Mouse (Mus musculus): ENCODE data around the gene Gps1. TPM values are rescaled to one million over a fixed set of nuclear protein-coding genes. Genes with fewer than 3 reads are reported as not detected.
"Not testable (repeated sequence)": the region's sequence is repeated elsewhere in the genome, so short reads cannot be mapped to it uniquely, and the experiment has no call there.

The Gps1 gene
- total and polyA plus RNA-seq, 3 experiments = 158 to 184 (median 174) TPM

- no peaks in the 10 kb centered on the region for H3K9me3 ChIP-seq (replicated peaks; ENCODE audit: low read length)
Observed at GRCm38 (mm10) chr11:120779876-120780275, 4.2 kb upstream of the Gps1 start.

DNA sequence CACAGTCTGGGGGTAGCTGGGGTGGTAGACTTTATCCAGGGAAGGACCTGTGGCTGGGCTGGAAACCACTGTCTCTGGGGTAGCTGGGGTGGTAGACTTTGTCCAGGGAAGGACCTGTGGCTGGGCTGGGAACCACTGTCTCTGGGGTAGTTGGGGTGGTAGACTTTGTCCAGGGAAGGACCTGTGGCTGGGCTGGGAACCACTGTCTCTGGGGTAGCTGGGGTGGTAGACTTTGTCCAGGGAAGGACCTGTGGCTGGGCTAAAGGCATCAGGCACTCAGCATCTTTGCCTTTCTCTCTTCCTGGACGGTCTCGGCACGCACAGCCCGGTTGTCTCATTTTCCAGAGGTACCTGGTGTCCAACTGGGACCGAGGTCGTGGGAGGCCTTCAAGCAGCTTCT, 2.7 kb upstream of the Gps1 start:
- dilution Hi-C loops (cut with MboI; ENCODE audit: extremely low pct_ligation_motif_present, extremely low pct_unique_long_range_greater_than_20kb, low sequenced_read_pairs); in situ Hi-C loops (cut with MboI; ENCODE audit: low pct_ligation_motif_present, low pct_unique_long_range_greater_than_20kb, low sequenced_read_pairs); H3K27ac ChIP-seq (ENCODE audit: insufficient read depth, low read depth); H3K27me3 ChIP-seq (replicated peaks); H3K9me3 ChIP-seq (replicated peaks; ENCODE audit: low read length); H3K4me3 ChIP-seq (replicated peaks in 1 of 3; ENCODE audit: low read depth in 2 of 3, low read length in 2 of 3, poor library complexity in 1 of 3); DNase-seq (ENCODE audit: extremely low read depth); H3K9ac ChIP-seq (ENCODE audit: insufficient read depth, low read depth); H3K4me2 ChIP-seq (ENCODE audit: insufficient read depth, low read depth, poor library complexity, severe bottlenecking): not testable (repeated sequence)
- peaks cover 19 to 43% of the 10 kb centered on the region in 2 experiments for H3K36me3 ChIP-seq (replicated peaks in 1 of 2; ENCODE audit: control insufficient read depth in 1 of 2, insufficient read depth in 1 of 2, low read length in 1 of 2)
- peaks cover 10 to 27% of the 10 kb centered on the region in 2 experiments for H3K4me1 ChIP-seq (ENCODE audit: control insufficient read depth in 1 of 2, insufficient read depth in 2 of 2)
- H3K79me2 ChIP-seq (replicated peaks; ENCODE audit: control insufficient read depth, extremely low read depth, insufficient read depth, poor library complexity, severe bottlenecking) = peaks cover 13% of the 10 kb centered on the region

More at GRCm38 (mm10) chr11:120779876-120780275, 4.2 kb upstream of the Gps1 start:
- H3K9ac ChIP-seq (ENCODE audit: insufficient read depth, low read depth) = no peak overlapping the region
- peaks cover 2% of the 10 kb centered on the region for H3K79me2 ChIP-seq (replicated peaks; ENCODE audit: control insufficient read depth, extremely low read depth, insufficient read depth, poor library complexity, severe bottlenecking)
- no peak for TF ChIP-seq TBP (conservative IDR thresholded peaks at IDR 0.05; ENCODE audit: low read depth, low read length)
- no peak for TF ChIP-seq SIN3A (IDR thresholded peaks at IDR 0.05; ENCODE audit: low read length)
- TF ChIP-seq ZNF384 (IDR thresholded peaks at IDR 0.05; ENCODE audit: low read depth, low read length) = no peak
- TF ChIP-seq IRF4 (IDR thresholded peaks at IDR 0.05; ENCODE audit: low read depth, low read length) = no peak
- no peak for TF ChIP-seq JUND (conservative IDR thresholded peaks at IDR 0.05; ENCODE audit: low read depth, low read length)
- TF ChIP-seq MAZ (IDR thresholded peaks at IDR 0.05; ENCODE audit: low read depth, low read length) = no peak
- TF ChIP-seq ELF1 (IDR thresholded peaks at IDR 0.05; ENCODE audit: low read depth, low read length) = no peak
- no peak for TF ChIP-seq RAD21 (IDR thresholded peaks at IDR 0.05; ENCODE audit: low read depth, low read length)
- TF ChIP-seq NRF1 (IDR thresholded peaks at IDR 0.05; ENCODE audit: low read depth, low read length) = no peak
- DNase-seq (ENCODE audit: extremely low read depth) = no peak
- no peak overlapping the region for H3K4me2 ChIP-seq (ENCODE audit: insufficient read depth, low read depth, poor library complexity, severe bottlenecking)
- peaks cover 4 to 18% of the 10 kb centered on the region in 2 experiments; a peak in 3 of 4 replicates for H3K4me1 ChIP-seq (ENCODE audit: control insufficient read depth in 1 of 2, insufficient read depth in 2 of 2)
- H3K36me3 ChIP-seq (replicated peaks in 1 of 2; ENCODE audit: control insufficient read depth in 1 of 2, insufficient read depth in 1 of 2, low read length in 1 of 2) = peaks cover 11 to 30% of the 10 kb centered on the region in 2 experiments
- no peak overlapping the region for H3K4me3 ChIP-seq (replicated peaks in 1 of 3; ENCODE audit: low read depth in 2 of 3, low read length in 2 of 3, poor library complexity in 1 of 3)
- H3K27me3 ChIP-seq (replicated peaks) = no peaks in the 10 kb centered on the region
- dilution Hi-C loops (cut with MboI; ENCODE audit: extremely low pct_ligation_motif_present, extremely low pct_unique_long_range_greater_than_20kb, low sequenced_read_pairs) (no loop called here), in situ Hi-C loops (cut with MboI; ENCODE audit: low pct_ligation_motif_present, low pct_unique_long_range_greater_than_20kb, low sequenced_read_pairs) (no loop called here)
- no peak overlapping the region for H3K27ac ChIP-seq (ENCODE audit: insufficient read depth, low read depth)

DNA sequence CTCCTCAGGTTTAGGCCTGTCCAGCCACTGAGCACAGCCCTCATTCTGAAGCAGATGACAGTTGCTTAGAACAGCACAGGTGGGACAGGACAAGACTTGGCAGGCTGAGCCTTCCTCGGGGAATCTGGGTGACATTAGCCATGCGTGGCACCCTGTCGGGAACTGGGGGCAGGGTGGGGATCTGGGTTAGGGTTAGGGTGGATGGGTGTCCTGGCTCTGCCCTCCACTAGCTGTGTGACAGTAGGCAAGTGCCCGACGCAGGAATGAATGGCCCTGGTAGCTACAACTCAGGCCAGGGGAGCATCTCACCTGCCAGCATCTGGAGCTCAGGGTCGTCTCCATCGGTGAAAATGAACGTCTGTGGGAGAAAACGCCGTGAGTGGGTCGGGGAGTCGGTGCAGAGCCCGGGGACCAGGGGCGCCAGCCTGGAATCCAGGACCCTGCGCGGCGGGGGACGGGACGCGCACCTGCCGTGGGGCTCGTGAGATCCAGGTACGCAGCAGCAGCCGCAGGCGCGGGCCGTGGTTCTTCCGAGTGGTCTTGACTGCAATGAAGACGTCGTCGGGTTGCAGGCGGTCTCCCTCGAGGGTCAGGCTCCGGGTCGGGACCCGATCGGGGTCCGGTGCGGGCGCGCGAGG, 527 bp upstream of the Gps1 start:
- no peak for DNase-seq (ENCODE audit: extremely low read depth)
- Histone ChIP-seq H3K27ac (ENCODE audit: insufficient read depth, low read depth) (no peak overlapping the region), H3K4me1 (ENCODE audit: control insufficient read depth in 1 of 2, insufficient read depth in 2 of 2) (peaks cover 10 to 30% of the 10 kb centered on the region in 2 experiments), H3K4me3 (replicated peaks in 1 of 3; ENCODE audit: low read depth in 2 of 3, low read length in 2 of 3, poor library complexity in 1 of 3) (peak overlapping the region; percentile 71 to 91 (median 79)), H3K9me3 (replicated peaks; ENCODE audit: low read length) (no peaks in the 10 kb centered on the region), H3K79me2 (replicated peaks; ENCODE audit: control insufficient read depth, extremely low read depth, insufficient read depth, poor library complexity, severe bottlenecking) (peaks cover 13% of the 10 kb centered on the region), H3K9ac (ENCODE audit: insufficient read depth, low read depth) (peak overlapping the region; percentile 77), H3K27me3 (replicated peaks) (no peaks in the 10 kb centered on the region), H3K4me2 (ENCODE audit: insufficient read depth, low read depth, poor library complexity, severe bottlenecking) (peak overlapping the region; percentile 60), H3K36me3 (replicated peaks in 1 of 2; ENCODE audit: control insufficient read depth in 1 of 2, insufficient read depth in 1 of 2, low read length in 1 of 2) (peaks cover 40 to 65% of the 10 kb centered on the region in 2 experiments)
- TF ChIP-seq JUN (IDR thresholded peaks at IDR 0.05; ENCODE audit: insufficient read depth, low read depth, low read length) = no peak
- TF ChIP-seq ETS1 (conservative IDR thresholded peaks at IDR 0.05; ENCODE audit: low read depth, low read length) = no peak
- no peak for TF ChIP-seq CHD2 (IDR thresholded peaks at IDR 0.05; ENCODE audit: low read length)
- no peak for TF ChIP-seq ZKSCAN1 (IDR thresholded peaks at IDR 0.05; ENCODE audit: borderline replicate concordance, low read depth, low read length)
- in situ Hi-C loops (cut with MboI; ENCODE audit: low pct_ligation_motif_present, low pct_unique_long_range_greater_than_20kb, low sequenced_read_pairs) (no loop called here), dilution Hi-C loops (cut with MboI; ENCODE audit: extremely low pct_ligation_motif_present, extremely low pct_unique_long_range_greater_than_20kb, low sequenced_read_pairs) (no loop called here)

Measured in CH12.LX (cell line).